Mouse (Mus musculus) spleen, adult 18-20 months (tissue): ENCODE data around the gene Zbtb16.

Experiments
- DNase-seq, 2 experiments: peaks; one replicate each; pipeline ENCODE4 v3.0.0; 2022; ENCODE audit warnings: mixed read lengths in 2 of 2

Zbtb16 gene

DNA sequence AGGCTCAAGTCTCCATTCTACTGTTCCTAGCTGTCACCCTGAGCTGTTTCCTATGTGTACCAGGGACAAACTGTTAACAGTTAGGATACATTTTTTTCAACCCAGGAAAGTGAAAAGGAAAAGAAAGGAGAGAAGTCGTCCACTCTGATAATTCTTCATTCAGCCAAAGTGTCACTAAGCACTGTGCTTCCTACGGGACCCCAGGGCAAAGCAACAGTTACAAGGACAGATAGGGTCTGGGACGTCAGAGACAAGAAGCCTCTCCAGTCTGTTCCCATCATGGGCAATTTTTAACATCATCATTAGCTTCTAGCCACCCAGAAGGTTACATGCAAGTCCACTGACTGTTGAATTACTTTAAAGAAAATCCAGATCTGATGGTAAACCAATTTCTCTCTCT, 111.3 kb downstream of the Zbtb16 start:
- DNase-seq, result no peak

DNA sequence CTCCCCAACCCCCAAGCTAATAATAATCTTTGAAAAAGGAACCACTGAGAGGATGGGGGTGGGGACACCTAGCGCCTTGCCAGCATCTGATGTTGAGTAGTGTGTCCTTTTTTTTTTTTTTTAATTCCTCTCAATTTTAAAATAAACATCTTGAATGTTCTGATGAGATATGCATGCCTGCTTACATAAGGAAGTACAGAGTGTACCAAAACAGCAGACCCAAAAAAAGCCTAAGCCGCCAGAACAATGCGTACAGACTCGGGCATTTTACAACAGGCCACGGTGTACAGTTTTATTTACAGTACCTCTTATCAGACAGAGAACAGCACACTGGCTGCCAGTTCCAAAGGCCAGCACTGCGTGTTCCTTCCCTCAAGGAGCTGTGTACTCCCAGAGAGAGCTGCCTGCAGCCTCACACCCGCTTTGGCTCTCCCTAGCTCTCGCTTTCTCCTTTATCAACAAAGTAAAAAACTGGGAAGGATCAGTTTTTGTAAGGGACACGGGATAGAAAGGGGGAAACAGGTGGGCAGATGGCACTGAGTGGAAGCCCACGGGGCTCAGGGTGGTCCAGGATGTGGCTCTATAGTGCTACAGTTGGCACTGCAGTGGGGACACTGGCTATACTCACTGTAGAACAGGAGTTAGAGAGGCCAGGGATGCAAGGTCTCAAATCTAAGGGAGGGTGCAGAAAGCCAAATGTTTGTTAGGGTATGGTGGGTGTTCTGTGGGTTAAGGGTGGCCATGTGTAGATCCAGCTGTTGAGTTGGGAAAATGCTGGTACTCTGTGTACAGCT, 112.3 kb downstream of the Zbtb16 start:
- peak in 1 of 2 experiments; percentile 19 for DNase-seq

DNA sequence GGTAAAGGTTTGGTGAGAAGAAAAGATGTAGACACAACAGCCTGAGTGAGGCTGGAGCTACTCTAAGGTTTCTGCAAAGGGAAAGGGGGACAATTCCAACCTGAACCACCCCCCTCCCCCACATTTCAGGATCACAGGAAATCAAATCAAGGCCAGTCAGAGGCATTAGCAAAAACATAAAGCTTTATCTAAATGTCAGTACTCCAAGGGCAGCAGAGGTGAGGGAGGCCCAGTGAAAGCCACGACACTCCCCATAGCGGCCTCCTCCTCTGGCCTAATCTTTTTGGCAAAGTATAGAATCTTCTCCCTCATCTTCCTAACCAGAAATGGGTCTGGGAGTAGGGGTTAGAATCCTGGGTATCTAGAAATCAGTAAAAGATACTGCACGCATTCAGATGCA, 113.0 kb downstream of the Zbtb16 start:
- no peak for DNase-seq

DNA sequence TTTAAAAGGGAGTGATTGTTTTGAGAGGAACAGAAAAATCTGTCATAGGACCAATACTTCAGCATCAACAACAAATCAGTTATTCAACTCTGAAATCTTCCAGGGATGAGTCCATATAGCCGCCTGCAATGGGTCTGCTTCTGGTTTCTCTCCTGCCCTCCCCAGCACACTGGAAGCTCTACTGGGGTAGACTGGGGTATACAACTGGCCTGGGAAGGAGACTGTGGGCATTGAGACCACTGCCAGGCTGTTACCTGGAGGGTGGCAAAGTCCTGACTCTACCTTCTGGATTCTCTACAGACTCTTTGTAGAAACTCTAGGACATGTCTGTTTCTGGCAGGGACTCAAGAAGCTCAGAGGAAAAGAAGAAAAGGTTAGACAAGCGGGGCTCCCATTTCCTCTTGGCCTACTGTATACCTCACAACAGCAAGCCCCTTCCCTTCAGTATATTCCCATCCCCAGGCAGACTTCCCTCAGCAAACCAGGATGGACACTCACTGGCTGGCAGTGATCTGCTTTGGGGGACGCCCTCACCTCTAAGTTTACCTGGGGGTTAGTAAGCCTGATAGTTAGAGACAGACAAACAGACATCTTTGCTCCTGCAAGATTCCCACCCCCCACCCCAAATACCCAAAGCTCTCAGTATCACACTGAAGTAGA, 113.6 kb downstream of the Zbtb16 start:
- no peak for DNase-seq

DNA sequence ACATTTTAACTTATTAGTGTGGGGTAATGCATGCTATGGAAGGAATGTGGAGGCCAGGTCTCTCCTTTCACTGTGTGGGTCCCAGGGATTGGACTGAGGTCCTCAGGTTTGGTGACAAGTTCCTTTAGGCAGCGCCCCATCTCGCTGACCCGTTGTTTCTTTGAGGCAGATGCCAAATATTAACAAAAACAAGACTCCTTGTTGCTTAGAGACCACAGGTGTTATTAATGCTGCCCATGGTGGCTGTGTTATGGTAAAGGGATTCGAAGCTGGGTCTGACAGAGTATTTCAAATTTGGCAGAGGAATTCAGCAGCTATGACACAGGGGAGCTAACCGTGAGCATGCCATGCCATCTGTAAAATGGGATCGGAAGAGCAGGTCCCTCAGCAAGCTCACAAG, 114.4 kb downstream of the Zbtb16 start:
- no peak for DNase-seq

DNA sequence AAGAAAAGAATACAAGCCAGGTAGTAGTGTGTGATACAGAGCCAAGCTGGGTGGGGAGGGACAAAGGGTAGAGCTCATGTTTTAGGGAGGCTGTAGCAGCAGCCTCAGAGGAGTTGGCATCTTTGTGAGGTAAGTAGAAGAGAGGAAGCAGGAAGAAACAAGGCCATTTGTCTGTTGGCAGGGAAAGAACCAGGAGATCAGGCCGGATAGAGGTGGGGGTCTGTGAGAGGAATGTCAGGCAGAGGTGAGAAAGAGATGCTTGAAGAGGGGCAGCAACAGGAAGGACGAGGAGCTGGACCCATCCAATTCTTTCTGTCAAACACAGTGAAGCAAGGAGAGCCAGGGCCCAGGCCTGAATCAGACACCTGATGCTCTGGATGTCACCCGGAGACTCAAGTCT, 114.8 kb downstream of the Zbtb16 start:
- no peak for DNase-seq

DNA sequence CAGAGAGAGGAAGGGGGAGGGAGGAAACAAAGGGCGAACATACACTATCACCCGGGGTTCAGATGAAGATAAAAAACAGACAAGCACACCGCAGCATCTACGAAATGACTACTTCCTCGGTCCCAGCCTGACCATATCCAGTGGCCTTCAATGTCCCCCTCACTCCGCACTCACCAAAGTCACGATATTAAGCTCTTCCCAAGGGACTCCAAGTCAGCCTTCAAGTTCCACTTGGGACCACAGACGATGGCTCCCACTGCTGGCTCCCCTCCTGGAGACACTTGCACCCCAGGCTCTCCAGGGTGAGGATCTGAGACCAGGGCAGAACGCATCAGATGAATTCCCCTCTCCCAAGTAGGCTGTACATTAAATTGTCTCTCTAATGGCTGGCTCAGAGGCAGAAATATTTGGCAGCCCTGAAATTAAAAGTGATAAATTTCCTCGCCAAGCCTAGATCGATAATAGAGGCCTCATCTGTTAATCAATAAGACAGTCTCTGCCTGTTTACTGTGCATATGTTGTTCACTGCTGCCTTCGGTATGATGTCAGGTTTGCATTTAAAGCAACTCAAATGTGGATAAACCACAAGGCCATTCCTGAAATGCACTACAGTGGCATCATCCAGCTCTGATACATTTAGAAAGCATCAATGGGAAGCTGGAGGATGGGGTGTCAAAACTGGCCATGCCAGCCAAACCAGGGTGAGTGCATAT, 115.6 kb downstream of the Zbtb16 start:
- DNase-seq, result no peak

DNA sequence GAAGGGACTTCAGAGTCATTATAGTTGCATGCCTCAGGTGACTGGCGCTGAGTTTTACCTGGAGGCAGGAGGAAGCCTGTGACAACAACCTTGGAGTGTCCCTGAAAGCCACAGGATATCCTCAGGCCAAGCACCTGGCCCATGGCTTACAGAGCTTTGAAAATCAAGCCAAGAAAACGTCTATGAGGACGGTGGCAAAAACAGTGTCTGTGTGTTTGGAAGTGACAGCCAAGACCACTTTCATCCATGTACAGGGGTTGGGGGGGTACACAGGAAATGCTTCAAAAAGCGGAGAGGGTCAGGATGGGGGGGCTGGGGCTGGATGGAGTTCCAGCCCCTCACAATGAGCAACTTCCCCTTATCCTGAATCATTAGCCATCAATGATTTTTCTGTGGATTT, 116.4 kb downstream of the Zbtb16 start:
- DNase-seq, result no peak

DNA sequence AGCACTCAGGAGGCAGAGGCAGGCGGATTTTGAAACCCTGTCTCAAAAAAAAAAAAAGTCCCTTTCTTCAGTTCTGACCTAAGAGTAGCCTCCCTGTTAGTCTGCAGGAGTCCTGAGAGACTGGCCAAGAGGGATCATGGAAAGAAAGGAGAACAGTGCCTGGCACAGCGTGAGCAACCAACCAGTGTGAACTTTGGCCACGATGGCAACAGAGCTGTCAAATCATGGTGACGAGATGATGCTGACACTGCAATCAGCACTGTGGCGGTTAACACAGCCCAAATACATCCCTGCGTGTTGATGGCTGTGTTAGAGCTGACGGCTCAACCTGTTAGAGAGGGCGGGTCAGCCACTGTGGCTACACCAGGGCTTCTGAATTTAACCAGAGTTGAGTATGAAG, 119.5 kb downstream of the Zbtb16 start:
- no peak for DNase-seq

DNA sequence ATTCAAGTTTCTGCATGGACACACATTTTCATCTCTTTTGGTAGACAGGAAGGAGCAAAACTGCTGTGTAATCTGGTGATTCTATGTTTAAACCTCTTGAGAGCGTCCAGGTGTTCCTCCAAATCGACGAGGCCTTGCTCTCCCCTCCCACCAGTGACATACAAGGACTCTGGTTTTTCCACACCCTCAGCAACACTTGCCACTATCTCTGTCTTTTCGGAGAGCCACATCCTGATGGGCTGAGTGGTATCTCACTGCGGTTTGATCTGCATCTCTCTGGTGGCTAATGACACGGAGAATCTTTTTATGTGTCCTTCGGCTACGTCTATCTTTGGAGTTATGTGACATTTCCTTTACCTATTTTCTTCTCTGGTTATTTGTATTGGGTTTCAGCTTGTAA, 121.0 kb downstream of the Zbtb16 start:
- no peak for DNase-seq

DNA sequence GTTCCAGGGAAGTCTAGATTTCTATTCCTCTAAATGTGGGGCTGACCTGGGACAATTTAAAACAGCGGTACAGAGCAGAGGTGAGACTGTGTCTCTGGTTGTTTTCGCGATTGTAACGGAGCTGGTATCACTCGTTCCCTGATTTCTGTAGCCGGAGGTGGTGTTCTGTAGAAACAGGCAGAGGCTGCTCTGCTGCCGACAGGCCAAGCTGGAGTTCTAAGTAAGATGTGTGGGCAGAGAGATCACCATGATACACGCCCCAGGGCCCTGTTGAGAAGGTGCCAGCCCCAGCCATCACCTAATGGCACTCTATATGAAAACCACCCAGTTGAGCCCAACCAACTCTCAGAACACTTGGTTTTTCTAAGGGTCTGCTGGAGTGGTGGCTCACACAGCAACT, 122.2 kb downstream of the Zbtb16 start:
- no peak for DNase-seq

DNA sequence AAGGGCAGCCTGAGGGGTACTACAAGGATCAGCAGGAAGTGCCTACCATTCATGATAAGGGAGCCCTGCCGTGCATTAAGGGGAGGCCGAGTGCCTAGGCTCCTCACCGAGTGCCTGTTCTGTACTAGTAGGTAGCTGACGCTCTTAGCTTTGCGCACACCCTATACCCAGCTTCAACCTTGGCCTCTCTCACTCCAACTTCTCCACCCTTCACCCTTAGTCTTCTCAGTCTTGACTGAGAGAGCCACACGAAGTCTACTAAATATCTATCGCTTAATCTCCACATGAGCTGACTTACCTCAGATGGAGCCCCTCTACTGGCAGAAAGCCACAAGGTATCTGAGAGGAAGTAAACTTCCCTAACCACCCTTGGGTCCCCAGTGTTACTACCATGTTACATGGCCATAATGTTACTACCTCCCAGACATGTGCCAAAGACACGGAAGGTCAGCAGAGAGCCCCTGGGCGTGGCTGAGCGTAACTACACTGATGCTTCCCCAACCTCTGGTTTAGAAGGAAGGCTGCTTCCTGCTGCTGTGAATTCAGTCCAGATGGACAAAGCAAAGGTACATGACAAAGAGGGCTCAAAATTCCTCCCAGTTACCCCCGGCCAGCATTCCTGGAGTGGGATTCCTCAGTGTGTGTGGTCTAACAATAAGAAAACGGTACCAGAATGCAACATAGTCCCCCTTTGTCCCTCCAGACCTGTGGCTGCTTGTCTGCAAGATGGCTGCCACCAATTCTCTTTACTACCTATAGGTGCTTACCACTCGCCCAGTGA, 122.8 kb downstream of the Zbtb16 start:
- DNase-seq, result no peak

DNA sequence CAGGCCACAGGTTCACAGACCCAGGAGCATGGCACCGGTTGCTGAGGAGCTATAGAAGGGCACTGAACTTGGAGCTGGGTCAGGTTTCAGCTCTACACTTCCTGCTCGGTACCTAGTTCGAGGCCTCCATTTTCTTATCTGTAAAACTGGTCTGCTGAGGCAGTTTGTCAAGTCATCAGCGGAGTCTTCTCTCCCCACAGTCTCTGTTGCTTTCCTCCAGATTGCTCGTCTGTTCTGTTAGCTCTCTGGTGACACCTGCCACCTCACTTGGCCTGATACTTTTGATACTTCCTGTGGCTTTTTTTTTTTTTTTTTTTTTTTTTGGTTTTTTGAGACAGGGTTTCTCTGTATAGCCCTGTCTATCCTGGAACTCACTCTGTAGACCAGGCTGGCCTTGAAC, 124.2 kb downstream of the Zbtb16 start:
- DNase-seq, result no peak

DNA sequence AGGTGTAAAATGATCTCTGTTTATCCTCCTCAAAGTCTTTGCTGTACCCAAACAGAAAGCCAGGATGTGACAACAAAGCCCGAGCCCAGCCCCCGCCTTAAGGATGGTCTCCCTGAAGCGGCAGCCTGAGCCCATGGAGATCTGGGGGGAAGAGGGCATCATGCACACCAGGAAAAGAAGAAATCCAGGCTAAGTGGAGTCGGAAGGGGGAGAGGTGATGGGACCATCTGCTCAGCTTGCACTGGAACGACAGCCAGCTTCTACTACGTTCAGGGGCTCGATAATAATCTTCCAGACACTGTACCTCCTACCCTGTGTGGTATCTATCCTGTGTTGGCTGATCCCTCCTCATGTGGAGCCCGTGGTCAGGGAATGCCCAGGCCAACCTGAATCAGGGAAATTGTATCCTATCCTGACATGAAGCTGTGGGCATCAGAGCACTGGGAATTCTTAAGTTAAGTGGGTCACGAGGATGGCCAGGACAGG, 124.7 kb downstream of the Zbtb16 start:
- no peak for DNase-seq

DNA sequence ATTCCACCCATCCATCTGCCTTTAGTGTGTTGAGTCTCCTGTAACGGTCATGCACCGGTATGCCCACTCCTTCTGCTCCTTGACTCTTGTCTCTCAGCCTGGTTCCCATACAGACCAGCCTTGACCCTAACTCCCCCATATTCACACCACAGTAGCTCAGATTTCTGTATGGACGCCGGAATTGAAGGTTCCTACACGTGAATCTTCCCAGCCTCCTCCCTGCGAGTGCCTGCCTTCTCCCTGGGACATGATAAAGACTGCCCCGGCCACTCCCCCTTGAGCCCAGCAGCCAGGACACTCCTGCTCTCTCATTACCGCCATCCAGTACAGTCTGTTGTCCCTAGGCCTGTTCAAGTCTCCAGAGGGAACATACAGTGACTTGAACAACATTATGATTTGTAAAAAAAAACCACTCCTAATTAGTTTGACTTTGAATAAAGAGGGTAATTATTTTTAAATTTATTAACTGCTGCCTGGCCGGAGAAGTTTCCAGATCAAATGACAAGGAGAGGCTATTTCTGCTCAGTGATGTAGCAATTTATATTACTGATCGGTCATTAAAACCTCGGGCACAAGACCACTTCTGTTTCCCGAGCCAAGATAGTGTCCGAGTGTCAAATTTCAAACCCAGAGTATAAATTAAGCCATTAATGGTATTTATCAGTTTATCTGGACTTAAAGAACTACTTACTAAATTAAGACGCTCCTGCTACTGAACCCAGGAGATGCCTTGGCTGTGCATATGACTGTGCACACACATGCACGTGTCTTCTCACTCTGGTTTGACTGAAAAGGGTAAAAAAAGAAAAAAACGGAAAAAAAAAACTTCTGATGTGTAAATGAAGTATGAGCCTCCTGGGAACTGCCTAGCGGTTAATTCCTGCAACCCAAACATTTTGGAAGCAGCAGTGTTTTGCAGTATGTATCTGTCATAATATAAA, 125.4 kb downstream of the Zbtb16 start:
- DNase-seq, result no peak

DNA sequence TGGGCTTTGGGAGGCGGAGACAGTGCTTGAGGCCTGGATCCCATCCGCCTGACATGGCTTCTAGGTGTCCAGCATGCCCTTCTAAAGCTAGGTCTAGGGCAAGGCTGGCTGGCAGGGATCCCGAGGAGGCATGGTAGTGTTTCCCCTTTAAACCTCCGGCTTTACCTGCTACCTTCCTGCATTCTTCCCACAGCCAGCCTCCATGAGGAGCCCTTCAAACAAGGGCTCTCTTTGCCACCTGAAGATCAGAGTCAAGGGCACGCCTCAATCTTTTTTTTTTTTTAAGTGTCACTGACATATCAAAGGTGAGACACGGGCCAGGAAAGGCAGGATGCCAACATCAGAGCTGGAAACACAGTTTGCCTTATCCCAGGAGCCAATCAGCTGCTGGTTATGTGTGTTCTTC, 128.2 kb downstream of the Zbtb16 start:
- DNase-seq, result no peak

DNA sequence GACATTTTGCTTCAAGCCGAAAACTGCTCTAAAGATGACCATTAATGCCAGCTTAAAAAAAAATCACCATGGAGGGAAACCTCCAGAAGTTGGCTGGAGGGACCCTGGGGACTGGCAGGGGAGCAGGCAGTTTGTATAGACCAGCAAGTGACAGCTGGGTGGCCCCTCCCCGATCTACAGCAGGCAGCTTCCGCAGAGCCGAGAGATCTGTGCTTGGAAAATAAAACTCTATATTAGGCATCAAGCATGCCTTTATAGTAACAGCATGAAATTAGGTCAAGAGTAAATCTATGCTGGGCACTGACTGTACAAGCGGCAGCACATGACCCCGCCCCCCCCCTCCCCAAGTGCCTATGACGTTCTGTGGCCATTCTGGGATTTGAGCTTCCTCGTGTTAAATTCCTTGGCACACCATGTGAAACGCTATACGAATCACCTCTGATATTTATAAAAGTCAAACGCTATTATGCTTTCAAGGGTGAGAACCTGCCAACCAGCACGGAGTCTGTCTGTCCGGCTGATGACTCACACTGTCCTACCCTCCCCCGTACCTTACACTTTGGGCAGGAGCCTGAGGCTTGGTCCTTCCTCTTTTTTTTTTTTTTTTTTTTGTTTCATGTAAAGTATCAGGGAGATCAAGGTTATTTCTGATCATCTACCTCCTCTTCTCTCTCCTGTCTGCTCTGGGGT, 128.7 kb downstream of the Zbtb16 start:
- no peak for DNase-seq

DNA sequence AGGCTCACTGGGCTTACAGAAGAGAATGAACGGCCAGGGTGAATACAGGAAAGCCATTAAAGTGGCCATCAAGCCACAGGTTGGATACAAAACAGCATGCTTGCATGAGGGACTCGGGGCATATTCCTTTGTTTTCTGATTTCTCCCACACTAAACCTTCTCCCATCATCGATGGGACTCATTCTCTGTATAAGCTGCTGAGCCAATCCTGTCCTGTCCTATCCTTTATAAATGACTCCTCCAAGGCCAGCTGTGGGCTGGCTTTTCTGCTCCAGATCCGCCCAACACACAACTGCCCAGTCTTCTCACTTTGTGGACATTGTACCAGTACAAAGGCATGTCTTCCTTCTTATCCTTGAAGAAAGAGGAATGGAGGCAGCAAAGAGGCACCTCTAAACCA, 134.7 kb downstream of the Zbtb16 start:
- DNase-seq, result no peak

DNA sequence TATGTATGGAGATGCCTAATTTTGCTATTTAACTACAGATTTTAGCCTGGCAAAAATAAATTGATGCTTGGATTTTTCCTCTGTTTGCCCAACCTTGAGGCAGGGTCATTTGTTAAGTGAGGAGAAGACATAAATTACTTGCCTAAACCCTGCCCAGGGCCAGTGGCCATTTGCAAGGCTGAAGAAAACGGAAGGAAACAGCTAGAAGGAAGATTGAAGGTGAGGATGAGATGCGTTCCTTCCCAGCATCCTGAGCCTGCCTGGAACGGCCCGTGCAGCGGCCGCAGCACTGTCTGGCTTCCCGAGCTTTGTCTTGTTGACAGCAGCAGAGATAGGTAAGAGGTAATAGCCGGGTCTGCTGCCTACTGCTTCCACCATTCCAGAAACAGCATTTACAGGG, 135.2 kb downstream of the Zbtb16 start:
- no peak for DNase-seq

DNA sequence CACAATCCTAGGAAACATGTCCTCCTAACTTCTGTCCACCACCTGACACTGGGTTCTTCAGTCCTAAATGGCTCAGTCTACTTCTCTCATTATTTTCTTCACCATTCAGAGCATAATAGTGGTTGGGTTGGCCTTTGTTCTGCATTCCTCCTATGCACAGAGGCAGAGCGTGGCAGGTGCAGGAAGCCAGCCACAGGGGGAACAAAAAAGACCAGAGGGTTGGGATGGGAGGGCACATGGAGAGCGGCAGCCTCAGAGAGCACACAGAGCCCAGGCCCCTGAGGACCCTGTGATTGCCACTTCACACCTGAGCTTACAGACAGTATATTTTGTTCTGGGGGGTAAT, 138.6 kb downstream of the Zbtb16 start:
- DNase-seq, result no peak

DNA sequence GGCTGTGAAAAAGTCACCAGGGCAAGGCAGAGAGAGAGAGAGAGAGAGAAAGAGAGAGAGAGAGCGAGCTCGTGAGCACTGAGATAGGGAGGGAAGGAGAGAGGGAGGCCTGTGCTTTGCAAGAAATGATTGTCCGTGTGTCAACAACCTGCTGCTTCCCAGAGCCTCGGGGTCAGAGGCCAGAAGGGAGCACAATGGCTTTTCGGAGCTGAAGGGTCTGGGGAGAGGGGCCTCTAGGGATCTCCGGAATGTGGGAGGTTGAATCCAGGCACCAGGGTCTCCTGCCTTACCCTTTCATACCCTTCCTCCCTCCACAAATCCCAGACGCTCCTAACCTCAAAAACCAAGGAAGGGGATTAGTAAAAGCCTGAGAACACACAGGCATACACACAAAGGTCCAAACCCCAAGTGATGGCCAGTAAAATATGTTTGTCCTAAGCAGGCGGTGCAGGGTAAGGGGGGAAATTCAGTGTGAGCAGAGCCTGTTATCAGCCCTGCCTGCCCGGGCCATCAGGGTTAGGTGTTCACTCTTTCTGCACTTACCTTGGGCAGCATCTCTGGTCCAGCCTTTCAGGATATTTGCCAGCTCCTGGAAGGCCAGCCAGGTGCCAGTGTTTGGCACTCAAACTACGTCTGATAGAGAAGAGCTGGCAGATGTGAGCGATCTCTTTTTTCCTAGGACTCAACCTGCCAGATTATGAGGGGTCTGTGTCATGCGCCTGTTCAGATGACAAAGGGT, 139.1 kb downstream of the Zbtb16 start:
- DNase-seq, result no peak
